Mouse (Mus musculus): ENCODE measurements around the gene Olfr680-ps1.
"Not testable (repeated sequence)": the region's sequence is repeated elsewhere in the genome, so short reads cannot be mapped to it uniquely, and the experiment has no call there.

GRCm38 (mm10) chr7:105092717-105093116 is at the start of gene Olfr680-ps1:
- not testable (repeated sequence) for TF ChIP-seq CTCF (conservative IDR thresholded peaks at IDR 0.05; ENCODE audit: low read length); NANOG (IDR thresholded peaks at IDR 0.05; ENCODE audit: borderline replicate concordance, low read length); POU5F1 (IDR thresholded peaks at IDR 0.05; ENCODE audit: borderline replicate concordance, low read length)

All from E14TG2a.4 (cell line).